Mouse (Mus musculus): ENCODE data around the gene Cyp17a1.

- TF ChIP-seq CTCF (IDR thresholded peaks at IDR 0.05; ENCODE audit: low read depth) (no peak), EP300 (IDR thresholded peaks at IDR 0.05; ENCODE audit: low read depth) (no peak)
These were observed 3.2 kb downstream of the Cyp17a1 start for GRCm38 (mm10) chr19:46669802-46670201.

Data from liver, postnatal 0 days (tissue).